Mouse (Mus musculus): ENCODE results near the gene Pip4k2c.

DNA sequence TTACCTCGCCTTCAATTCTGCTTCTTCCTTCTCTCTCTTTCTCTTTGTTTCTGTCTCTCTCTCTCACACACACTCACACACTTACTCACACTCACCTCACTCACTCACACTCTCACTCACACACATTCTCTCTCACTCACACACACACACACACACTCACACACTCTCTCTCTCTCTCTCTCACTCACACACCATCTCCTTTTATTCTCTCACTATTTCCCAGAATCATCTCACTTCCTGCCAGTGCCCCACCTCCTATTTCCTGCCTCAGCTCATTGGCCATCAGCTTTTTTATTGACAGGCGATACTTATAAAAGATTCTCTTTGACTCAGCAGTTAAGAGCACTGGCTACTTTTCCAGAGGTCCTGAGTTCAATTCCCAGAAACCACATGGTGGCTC, 7.0 kb upstream of the Pip4k2c start:
- no peak for TF ChIP-seq CTCF (IDR thresholded peaks at IDR 0.05; ENCODE audit: borderline replicate concordance, insufficient read depth, low read depth, low read length)
- no peak for TF ChIP-seq POLR2A (IDR thresholded peaks at IDR 0.05; ENCODE audit: borderline replicate concordance, insufficient read depth, low read length)
